Mouse (Mus musculus): ENCODE data around the gene Ttyh3.
"Not testable (repeated sequence)": the region's sequence is repeated elsewhere in the genome, so short reads cannot be mapped to it uniquely, and the experiment has no call there.

Ttyh3 gene

DNA sequence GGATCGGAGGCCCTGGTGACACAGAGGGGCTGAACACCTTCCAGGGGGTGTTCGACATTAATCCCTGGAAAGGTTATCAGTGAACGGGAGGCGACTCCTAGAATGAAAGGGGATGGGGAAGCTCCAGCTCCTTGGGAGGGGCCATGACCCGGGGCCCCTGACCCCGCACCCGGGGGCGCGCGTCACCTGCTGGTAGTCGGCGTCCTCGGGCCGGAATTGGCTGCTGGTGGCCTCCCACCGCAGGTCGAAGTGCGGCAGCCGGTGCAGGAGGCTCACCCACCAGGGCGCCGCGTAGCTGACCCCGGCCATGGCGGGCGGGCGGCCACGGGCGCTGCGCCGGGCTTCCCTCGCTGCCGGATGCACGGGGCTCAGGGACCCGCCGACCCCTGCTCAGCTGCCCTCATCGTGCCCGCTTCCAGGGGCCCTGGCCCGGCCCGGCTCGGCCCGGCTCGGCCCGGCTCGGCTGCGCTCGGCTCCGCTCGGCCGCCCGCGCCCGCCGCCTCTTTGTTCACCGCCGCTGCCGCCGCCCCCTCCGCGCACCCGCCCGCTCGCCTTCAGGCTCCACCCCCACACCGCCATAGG is at the start of gene Ttyh3:
TSS of gene Ttyh3 (minus strand) at position 513 of the 582 bp plus-strand sequence.
- DNase-seq: no peak

GRCm38 (mm10) chr5:140695987-140696386 is 47.2 kb upstream of the Ttyh3 start:
- no peak for DNase-seq

- DNase-seq: no peak
These were observed 39.6 kb upstream of the Ttyh3 start for GRCm38 (mm10) chr5:140688434-140688833.

- DNase-seq: peak; percentile 13
These were observed 35.7 kb upstream of the Ttyh3 start for GRCm38 (mm10) chr5:140684343-140685148.

DNA sequence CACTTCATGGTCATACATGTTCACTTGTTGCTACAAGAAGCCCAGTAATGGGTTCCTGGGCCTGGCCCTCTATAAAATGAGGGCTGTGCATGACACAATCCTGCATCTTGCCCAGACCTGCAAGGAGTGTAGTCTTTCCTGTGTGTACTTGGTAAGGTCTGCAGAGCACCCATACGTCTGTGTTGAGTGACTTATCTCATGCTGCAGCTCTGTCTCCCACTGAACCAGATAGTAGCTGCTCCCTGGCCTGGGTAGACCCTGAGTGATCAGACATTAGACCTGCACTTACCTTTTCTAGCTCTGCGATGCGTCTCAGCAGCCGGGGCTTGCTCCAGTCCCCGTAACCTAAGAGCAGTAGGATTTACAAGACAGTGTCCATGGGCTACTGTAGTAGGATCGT is 33.3 kb upstream of the Ttyh3 start:
- no peak for DNase-seq

GRCm38 (mm10) chr5:140680950-140681349 is 32.1 kb upstream of the Ttyh3 start:
- no peak for DNase-seq

- no peak for DNase-seq
These were observed 31.2 kb upstream of the Ttyh3 start for GRCm38 (mm10) chr5:140680051-140680450.

- no peak for DNase-seq
These were observed 28.3 kb upstream of the Ttyh3 start for GRCm38 (mm10) chr5:140677137-140677536.

GRCm38 (mm10) chr5:140675640-140676039 is 26.8 kb upstream of the Ttyh3 start:
- no peak for DNase-seq

- no peak for DNase-seq
These were observed 26.2 kb upstream of the Ttyh3 start for GRCm38 (mm10) chr5:140675079-140675478.

- DNase-seq: no peak
These were observed 25.2 kb upstream of the Ttyh3 start for GRCm38 (mm10) chr5:140674036-140674435.

GRCm38 (mm10) chr5:140672603-140673002 is 23.8 kb upstream of the Ttyh3 start:
- DNase-seq: not testable (repeated sequence)

- DNase-seq: no peak
These were observed 23.3 kb upstream of the Ttyh3 start for GRCm38 (mm10) chr5:140672115-140672514.

GRCm38 (mm10) chr5:140663621-140664180 is 14.9 kb upstream of the Ttyh3 start:
- DNase-seq: peak; percentile 42

DNA sequence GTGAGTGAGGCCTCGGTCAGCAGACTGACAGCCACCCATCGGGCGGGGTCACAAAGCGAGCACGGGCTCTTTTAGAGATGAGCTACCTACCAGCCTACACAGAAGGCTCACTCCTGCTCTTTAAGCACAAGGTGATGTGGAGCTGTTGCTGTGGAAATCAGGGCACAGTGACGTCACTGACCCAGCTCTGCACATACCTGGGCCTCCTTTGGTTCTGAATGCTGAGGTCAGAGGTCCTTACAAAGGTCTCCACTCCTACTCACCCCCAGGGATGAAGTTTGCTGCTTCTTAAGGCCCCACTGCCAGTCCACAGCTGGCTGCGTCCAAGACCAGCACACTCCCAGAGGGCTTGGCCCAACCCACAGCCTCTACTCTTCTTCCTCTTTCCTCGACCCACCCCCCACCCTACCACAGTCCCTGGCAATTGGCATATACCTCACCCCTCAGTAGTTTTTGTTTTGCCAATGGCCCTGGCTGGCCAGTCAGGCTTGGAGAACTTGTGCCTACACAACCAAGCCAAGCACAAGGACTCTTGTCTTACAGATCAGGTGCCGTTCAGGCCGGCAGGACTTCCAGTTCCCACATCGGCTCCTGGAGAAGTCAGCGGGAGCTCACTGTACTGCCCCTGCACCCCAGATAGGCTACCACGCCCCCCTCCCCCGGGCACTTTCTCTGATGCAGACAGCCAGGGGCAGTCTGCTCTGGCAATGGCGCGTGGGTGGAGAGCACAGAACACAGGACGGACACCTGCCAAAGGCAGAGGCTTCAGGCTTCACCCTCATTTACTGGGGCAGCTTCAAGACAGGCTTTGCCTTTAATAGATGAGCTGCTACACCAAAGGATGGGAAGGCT is 14.1 kb upstream of the Ttyh3 start:
- no peak for DNase-seq

DNA sequence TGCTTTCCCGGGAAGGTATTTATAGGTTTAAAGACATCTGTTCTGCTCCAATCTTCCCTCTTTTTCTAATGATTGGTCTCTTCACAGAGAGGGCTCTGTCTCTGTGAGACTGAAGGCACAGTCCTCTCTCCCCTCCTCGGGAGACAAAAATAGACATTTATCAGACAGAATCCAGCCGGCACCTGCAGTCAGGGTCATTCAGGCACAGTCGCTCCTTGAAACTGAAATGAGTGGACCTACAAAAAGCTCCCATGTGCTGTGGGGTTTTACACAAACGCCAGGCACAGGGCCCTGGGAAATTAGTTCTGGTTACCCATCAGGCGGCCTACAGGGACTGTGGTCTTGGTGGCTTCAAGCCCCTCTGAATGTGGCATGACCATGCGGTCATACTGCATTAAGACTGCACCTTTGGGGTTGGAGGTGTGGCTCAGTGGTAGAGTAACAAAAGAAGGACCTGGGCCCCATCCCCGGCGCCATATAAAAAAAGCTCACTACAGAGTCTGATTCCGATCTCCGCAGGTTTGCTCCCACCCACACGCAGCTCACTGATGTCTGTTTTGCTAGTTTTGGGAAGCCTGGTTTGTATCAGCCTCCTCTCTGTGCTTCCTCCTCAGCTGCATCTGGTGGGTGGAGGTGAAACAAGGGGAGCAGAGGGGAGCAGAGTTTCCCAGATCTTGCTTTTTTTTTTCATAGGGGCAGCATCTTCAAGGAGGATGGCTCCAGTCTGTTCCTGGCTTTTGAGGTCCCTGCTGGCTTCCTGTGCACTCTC is 13.2 kb upstream of the Ttyh3 start:
- no peak for DNase-seq

DNA sequence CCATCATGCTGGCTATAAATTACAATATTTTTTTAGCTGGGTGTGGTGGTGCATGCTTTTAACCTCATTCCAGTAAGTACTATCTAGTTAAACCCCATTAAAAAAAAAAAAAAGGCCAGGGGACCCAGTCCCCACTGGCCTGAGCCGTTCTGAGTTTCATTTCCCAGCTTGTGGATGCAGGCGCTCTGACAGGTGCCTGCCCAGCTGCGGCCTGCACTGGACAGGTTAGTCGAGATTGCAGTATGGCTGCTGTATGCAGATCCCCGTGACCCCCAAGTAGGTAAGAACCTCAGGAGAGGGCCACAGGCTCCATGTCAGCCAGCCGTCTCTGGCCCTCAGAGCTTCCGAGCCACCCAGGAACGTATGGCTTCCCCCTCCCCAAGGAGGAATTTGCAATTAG is 12.6 kb upstream of the Ttyh3 start:
- DNase-seq: no peak

DNA sequence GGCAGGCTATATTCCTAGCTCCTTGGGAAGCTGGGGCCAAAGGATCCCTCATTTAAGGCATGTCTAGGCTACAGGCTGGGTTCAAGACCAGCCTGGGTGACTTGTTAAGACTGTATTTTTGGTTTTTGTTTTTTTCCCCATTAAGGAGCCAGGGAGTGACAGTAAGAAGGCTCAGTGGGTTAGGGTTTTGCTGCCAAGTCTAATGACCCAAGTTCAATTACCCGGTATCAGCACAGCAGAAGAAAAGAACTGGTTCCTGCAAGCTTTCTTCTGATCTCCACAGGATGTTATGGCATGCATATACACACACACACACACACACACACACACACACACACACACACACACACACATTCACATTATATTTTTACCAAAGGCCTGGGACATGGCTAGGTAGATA is 11.6 kb upstream of the Ttyh3 start:
- DNase-seq: no peak

DNA sequence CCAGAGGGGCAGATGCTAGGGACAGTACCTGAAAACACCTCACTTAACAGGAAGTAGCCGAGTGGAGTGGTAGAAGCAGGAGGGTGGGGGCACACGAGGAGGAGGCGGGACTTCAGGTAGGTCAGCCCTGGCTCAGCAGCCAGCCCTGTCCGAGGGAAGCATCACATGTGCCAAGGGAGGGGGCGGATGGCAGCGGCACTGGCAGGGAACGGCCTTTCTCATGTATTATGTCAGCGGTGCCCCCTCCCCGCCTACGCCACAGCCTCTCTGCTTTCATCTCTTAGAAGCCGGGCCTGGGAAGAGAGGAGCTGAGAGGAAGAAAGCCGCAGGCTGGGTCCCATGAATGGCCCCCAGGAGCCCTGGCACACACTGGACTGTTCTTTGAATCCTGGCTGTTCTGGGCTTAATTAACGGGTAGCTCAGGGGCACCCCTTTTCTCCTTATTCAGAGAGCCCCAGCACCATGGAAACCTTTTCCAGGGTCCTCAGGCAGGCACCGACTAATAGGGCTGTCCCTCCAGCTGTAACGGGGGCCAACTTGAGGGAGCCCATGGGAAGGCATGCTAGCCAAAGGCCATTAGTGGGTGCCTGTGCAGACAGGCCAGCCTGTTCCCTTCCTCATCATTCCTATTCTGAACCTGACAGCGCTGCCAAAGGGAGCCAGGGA is 10.9 kb upstream of the Ttyh3 start:
- no peak for DNase-seq

- DNase-seq: peak; percentile 72
These were observed 5.4 kb upstream of the Ttyh3 start for GRCm38 (mm10) chr5:140654096-140654845.

DNA sequence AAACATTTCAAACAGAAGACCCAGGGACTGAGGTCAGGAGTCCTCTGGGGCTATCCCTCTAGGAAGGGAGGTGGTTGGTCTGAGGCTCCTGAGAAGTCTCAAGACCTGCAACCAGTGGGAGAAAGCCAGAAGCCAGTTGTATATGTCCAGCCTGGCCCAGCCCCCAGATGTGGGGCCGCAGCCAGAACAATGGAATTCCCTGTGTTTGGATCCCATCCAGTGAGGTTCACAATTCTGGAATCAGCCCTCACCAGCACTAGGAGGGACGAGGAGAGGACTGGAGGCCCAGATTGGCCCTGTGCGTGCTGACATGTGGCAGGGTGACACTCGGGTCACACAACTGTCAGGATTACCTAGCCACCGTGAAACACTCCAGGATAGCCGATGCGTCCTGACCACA is 3.8 kb upstream of the Ttyh3 start:
- no peak for DNase-seq
